Mouse (Mus musculus): ENCODE results near the gene Ppox.
"Not testable (repeated sequence)": the region's sequence is repeated elsewhere in the genome, so short reads cannot be mapped to it uniquely, and the experiment has no call there.

GRCm38 (mm10) chr1:171326588-171326987 is 45.6 kb upstream of the Ppox start:
- TF ChIP-seq CTCF, EP300 (IDR thresholded peaks at IDR 0.05; ENCODE audit: low read depth): not testable (repeated sequence)
